Mouse (Mus musculus): ENCODE measurements around the gene Ccdc141. TPM values are rescaled to one million over a fixed set of nuclear protein-coding genes. Genes with fewer than 3 reads are reported as not detected.
A peak's percentile ranks its signal among the peaks of the same experiment; 100 is the strongest.

Ccdc141 gene
- polyA plus RNA-seq, 1 experiment from 2014 or later: 5.4 TPM

GRCm38 (mm10) chr2:77151255-77151654 is 19.2 kb downstream of the Ccdc141 start:
- Histone ChIP-seq H3K27me3 (no peaks in the 10 kb centered on the region), H3K9ac (replicated peaks) (no peak overlapping the region), H3K4me3 (replicated peaks) (no peak overlapping the region), H3K36me3 (no peaks in the 10 kb centered on the region), H3K4me1 (replicated peaks) (peaks cover 15% of the 10 kb centered on the region), H3K4me2 (replicated peaks) (no peak overlapping the region), H3K27ac (no peak overlapping the region), H3K9me3 (no peaks in the 10 kb centered on the region)
- ATAC-seq: no peak
- 84% methylated on average over 8 of the region's 8 CpGs for WGBS

DNA sequence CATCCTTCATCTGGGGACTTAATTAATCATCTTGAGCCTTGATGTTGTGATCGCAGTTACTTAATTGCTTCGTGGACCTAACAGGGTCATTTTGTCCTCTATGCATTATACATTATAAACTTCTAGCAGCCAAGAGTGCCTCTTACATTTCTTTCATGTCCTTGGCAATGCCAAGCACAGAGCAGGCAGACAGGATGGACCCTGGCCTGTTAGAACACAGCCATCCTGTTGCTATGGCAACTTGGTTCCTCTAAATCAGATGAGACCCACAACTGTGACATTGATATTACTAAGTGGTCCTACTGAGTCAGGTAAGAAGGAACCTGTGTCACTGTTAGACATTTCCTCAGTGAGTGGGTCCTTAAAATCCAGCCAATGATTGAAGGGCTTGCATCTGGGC is 20.9 kb downstream of the Ccdc141 start:
- H3K4me2 ChIP-seq (replicated peaks): no peak overlapping the region
- WGBS: 59% methylated on average over 2 of the region's 2 CpGs
- H3K4me1 ChIP-seq (replicated peaks): peaks cover 15% of the 10 kb centered on the region
- no peaks in the 10 kb centered on the region for H3K9me3 ChIP-seq
- H3K9ac ChIP-seq (replicated peaks): no peak overlapping the region
- H3K4me3 ChIP-seq (replicated peaks): no peak overlapping the region
- no peaks in the 10 kb centered on the region for H3K27me3 ChIP-seq
- no peaks in the 10 kb centered on the region for H3K36me3 ChIP-seq
- no peak overlapping the region for H3K27ac ChIP-seq
- 0 out of 2 replicates have a peak, but pooled peaks have one; percentile 40 for ATAC-seq

DNA sequence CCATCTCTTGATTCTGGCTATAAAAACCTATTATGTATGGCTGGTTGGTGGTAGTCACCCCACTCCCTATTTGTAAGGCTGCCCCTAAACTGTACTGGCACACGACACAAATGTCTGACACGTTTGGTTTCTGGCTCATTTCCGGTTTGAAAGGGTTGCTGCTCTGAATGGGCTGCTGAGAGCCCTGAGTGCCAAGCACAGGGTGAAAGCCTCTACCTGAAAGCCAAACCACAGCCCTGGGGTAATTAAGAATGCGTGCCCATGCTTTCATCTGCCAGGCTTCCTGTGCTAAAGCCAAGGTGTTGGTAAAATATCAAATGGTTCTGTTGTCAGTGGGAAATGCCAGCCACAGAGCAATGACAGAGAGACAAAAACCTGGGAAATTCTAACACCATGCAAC is 22.2 kb downstream of the Ccdc141 start:
- Histone ChIP-seq H3K4me1 (replicated peaks) (peaks cover 15% of the 10 kb centered on the region), H3K9me3 (no peaks in the 10 kb centered on the region), H3K9ac (replicated peaks) (no peak overlapping the region), H3K36me3 (no peaks in the 10 kb centered on the region), H3K27ac (no peak overlapping the region), H3K27me3 (no peaks in the 10 kb centered on the region), H3K4me2 (replicated peaks) (no peak overlapping the region), H3K4me3 (replicated peaks) (no peak overlapping the region)
- ATAC-seq: no peak
- WGBS: 65% methylated on average over 4 of the region's 4 CpGs

- H3K27ac ChIP-seq: no peak overlapping the region
- H3K9ac ChIP-seq (replicated peaks): no peak overlapping the region
- no peak for ATAC-seq
- peaks cover 15% of the 10 kb centered on the region for H3K4me1 ChIP-seq (replicated peaks)
- H3K36me3 ChIP-seq: no peaks in the 10 kb centered on the region
- H3K4me3 ChIP-seq (replicated peaks): no peak overlapping the region
- no peaks in the 10 kb centered on the region for H3K9me3 ChIP-seq
- WGBS: 79% methylated on average over 2 of the region's 2 CpGs
- no peak overlapping the region for H3K4me2 ChIP-seq (replicated peaks)
- H3K27me3 ChIP-seq: no peaks in the 10 kb centered on the region
Measured at GRCm38 (mm10) chr2:77146968-77147367, 23.5 kb downstream of the Ccdc141 start.

DNA sequence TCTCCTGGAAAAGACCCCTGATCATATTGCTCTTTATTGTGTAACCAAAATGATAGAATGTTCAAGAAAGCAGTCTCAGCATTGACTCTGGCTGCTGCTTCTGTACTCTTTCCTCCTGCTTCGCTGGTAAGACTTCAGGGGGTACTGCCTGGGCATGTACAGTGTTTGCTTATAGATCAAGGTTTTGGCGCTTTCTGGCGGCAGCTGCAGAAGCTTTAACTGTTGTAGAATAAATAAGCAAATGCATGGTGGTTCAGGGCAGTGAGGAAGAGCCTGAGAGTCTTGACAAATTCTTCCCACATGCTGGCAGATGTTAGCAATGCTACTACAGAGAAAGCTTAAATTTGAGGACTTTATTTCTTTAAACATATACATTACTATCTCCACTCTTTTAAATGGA is 24.1 kb downstream of the Ccdc141 start:
- Histone ChIP-seq H3K27me3 (no peaks in the 10 kb centered on the region), H3K4me1 (replicated peaks) (peaks cover 15% of the 10 kb centered on the region), H3K4me3 (replicated peaks) (no peak overlapping the region), H3K27ac (no peak overlapping the region), H3K36me3 (no peaks in the 10 kb centered on the region), H3K9ac (replicated peaks) (no peak overlapping the region), H3K4me2 (replicated peaks) (no peak overlapping the region), H3K9me3 (no peaks in the 10 kb centered on the region)
- 75% methylated on average over 3 of the region's 3 CpGs for WGBS
- ATAC-seq: no peak

GRCm38 (mm10) chr2:77143536-77143935 is 26.9 kb downstream of the Ccdc141 start:
- 85% methylated on average over 6 of the region's 6 CpGs for WGBS

GRCm38 (mm10) chr2:77138879-77139278 is 31.6 kb downstream of the Ccdc141 start:
- Histone ChIP-seq H3K36me3 (no peaks in the 10 kb centered on the region), H3K4me3 (replicated peaks) (no peak overlapping the region), H3K9me3 (no peaks in the 10 kb centered on the region), H3K4me2 (replicated peaks) (no peak overlapping the region), H3K4me1 (replicated peaks) (no peaks in the 10 kb centered on the region), H3K27me3 (no peaks in the 10 kb centered on the region), H3K27ac (no peak overlapping the region), H3K9ac (replicated peaks) (no peak overlapping the region)
- WGBS: 91% methylated on average over 6 of the region's 6 CpGs
- ATAC-seq: no peak

More at GRCm38 (mm10) chr2:77143536-77143935, 26.9 kb downstream of the Ccdc141 start:
- H3K4me1 ChIP-seq (replicated peaks): peaks cover 4% of the 10 kb centered on the region
- no peak overlapping the region for H3K4me2 ChIP-seq (replicated peaks)
- no peaks in the 10 kb centered on the region for H3K36me3 ChIP-seq
- ATAC-seq: no peak
- no peaks in the 10 kb centered on the region for H3K27me3 ChIP-seq
- H3K9ac ChIP-seq (replicated peaks): no peak overlapping the region
- H3K4me3 ChIP-seq (replicated peaks): no peak overlapping the region
- H3K9me3 ChIP-seq: no peaks in the 10 kb centered on the region
- H3K27ac ChIP-seq: no peak overlapping the region

GRCm38 (mm10) chr2:77134906-77135305 is 35.5 kb downstream of the Ccdc141 start:
- Histone ChIP-seq H3K4me2 (replicated peaks) (no peak overlapping the region), H3K4me3 (replicated peaks) (no peak overlapping the region), H3K27me3 (no peaks in the 10 kb centered on the region), H3K9ac (replicated peaks) (no peak overlapping the region), H3K27ac (no peak overlapping the region), H3K9me3 (no peaks in the 10 kb centered on the region), H3K4me1 (replicated peaks) (no peaks in the 10 kb centered on the region), H3K36me3 (no peaks in the 10 kb centered on the region)
- ATAC-seq: no peak
- WGBS: 90% methylated on average over 1 of the region's 1 CpGs

- no peaks in the 10 kb centered on the region for H3K27me3 ChIP-seq
- H3K4me2 ChIP-seq (replicated peaks): no peak overlapping the region
- no peak overlapping the region for H3K27ac ChIP-seq
- no peaks in the 10 kb centered on the region for H3K36me3 ChIP-seq
- no peaks in the 10 kb centered on the region for H3K4me1 ChIP-seq (replicated peaks)
- WGBS: 96% methylated on average over 1 of the region's 1 CpGs
- no peaks in the 10 kb centered on the region for H3K9me3 ChIP-seq
- no peak overlapping the region for H3K9ac ChIP-seq (replicated peaks)
- H3K4me3 ChIP-seq (replicated peaks): no peak overlapping the region
- ATAC-seq: no peak
Measured at GRCm38 (mm10) chr2:77133407-77133806, 37.0 kb downstream of the Ccdc141 start.

GRCm38 (mm10) chr2:77126939-77127338 is 43.5 kb downstream of the Ccdc141 start:
- ATAC-seq: no peak
- H3K4me2 ChIP-seq (replicated peaks): no peak overlapping the region
- no peaks in the 10 kb centered on the region for H3K9me3 ChIP-seq
- H3K27me3 ChIP-seq: no peaks in the 10 kb centered on the region
- no peak overlapping the region for H3K27ac ChIP-seq
- no peaks in the 10 kb centered on the region for H3K36me3 ChIP-seq
- H3K4me1 ChIP-seq (replicated peaks): no peaks in the 10 kb centered on the region
- 89% methylated on average over 1 of the region's 1 CpGs for WGBS
- no peak overlapping the region for H3K9ac ChIP-seq (replicated peaks)
- no peak overlapping the region for H3K4me3 ChIP-seq (replicated peaks)

- no peak overlapping the region for H3K4me3 ChIP-seq (replicated peaks)
- H3K27me3 ChIP-seq: no peaks in the 10 kb centered on the region
- WGBS: 77% methylated on average over 6 of the region's 6 CpGs
- no peak overlapping the region for H3K4me2 ChIP-seq (replicated peaks)
- H3K4me1 ChIP-seq (replicated peaks): no peaks in the 10 kb centered on the region
- no peaks in the 10 kb centered on the region for H3K36me3 ChIP-seq
- ATAC-seq: no peak
- H3K9ac ChIP-seq (replicated peaks): no peak overlapping the region
- H3K27ac ChIP-seq: no peak overlapping the region
- H3K9me3 ChIP-seq: no peaks in the 10 kb centered on the region
Measured at GRCm38 (mm10) chr2:77118102-77118501, 52.3 kb downstream of the Ccdc141 start.

DNA sequence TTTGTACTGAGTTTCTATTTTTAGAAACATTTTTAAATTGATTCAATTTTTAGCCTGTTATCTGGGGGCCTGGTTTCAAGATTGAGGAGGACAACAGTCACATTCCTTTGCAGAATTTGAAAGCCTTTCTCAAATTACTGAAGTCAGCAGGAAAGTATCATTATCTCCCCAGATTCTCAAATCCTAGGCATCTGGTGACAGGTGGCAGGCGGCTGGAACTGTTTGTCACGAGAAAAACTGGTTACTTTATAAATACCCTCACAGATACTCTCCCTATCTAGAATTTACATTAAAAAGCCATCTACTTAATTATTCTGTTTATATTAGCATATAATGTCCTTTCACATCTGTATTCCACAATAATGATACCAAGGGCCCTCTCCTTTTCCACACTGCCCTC is 56.1 kb downstream of the Ccdc141 start:
- Histone ChIP-seq H3K27ac (no peak overlapping the region), H3K4me1 (replicated peaks) (no peaks in the 10 kb centered on the region), H3K4me3 (replicated peaks) (no peak overlapping the region), H3K4me2 (replicated peaks) (no peak overlapping the region), H3K27me3 (no peaks in the 10 kb centered on the region), H3K9me3 (no peaks in the 10 kb centered on the region), H3K36me3 (no peaks in the 10 kb centered on the region), H3K9ac (replicated peaks) (no peak overlapping the region)
- ATAC-seq: no peak
- 80% methylated on average over 2 of the region's 2 CpGs for WGBS

DNA sequence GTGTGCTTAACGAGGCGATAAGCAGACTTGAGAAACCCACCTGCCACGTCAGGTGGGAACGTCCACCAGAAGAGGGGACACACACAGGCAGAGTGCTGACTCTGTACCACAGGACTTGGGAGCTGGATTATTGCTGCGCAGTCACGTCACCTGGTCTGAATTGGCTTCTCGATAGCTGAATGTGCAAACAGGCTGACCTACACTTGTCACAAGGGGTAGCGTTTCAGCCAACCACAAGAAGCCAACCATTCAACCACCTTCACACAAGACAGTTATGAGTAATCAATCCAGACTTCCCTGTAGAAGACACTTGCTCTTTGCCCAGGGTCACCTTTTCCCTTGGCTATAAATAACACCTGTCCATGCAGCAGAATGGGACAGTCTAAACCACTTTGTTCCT is 56.6 kb downstream of the Ccdc141 start:
- 89% methylated on average over 8 of the region's 8 CpGs for WGBS
- Histone ChIP-seq H3K9ac (replicated peaks) (no peak overlapping the region), H3K4me1 (replicated peaks) (no peaks in the 10 kb centered on the region), H3K4me2 (replicated peaks) (no peak overlapping the region), H3K4me3 (replicated peaks) (no peak overlapping the region), H3K27ac (no peak overlapping the region), H3K9me3 (no peaks in the 10 kb centered on the region), H3K27me3 (no peaks in the 10 kb centered on the region), H3K36me3 (no peaks in the 10 kb centered on the region)
- ATAC-seq: no peak
